Mouse (Mus musculus) spleen, adult 18-20 months (tissue): Measurements from ENCODE around the gene Sema7a.

Source experiments
- DNase-seq, 2 experiments: peaks; one replicate each; pipeline ENCODE4 v3.0.0; 2022; ENCODE audit warnings: mixed read lengths in 2 of 2

Gene Sema7a

DNA sequence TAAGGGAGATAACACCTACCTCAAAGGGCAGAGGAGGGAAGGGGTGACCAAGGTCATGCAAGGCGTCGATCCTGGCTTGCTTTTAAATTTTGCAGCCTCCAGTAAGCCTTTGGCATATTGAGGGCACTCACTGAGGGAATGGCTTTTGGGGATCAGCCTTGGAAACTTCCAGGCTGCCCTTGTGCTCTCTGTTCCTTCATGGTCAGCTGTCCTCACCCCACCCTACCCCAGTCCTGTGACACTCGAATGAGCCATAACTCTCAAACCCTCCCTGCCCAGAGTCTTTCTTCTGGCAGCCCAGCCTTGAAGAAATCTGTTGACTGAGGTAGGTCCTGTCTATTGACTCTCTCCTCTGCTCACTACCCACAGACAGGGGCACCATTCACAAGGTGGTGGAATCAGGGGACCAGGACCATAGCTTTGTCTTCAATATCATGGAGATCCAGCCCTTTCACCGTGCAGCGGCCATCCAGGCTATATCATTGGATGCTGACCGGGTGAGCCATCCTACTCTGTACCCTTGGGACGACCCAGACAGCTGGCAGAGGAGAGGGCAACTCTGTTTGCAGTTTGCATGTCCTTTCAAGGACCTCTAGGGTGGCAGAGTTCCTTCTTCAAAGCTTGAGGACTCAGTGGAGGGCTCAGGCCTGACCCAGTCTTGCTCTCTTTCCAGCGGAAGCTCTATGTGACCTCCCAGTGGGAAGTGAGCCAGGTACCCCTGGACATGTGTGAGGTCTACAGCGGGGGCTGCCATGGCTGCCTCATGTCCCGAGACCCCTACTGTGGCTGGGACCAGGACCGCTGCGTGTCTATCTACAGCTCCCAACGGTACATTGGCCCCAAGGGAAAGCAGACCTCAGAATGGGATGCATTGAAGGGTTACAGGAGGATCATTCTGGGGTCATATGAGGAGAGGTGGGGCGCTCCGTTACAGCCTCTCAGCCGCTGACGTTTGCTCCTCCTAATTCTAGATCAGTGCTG, 20.3 kb downstream of the Sema7a start:
- DNase-seq = no peak

DNA sequence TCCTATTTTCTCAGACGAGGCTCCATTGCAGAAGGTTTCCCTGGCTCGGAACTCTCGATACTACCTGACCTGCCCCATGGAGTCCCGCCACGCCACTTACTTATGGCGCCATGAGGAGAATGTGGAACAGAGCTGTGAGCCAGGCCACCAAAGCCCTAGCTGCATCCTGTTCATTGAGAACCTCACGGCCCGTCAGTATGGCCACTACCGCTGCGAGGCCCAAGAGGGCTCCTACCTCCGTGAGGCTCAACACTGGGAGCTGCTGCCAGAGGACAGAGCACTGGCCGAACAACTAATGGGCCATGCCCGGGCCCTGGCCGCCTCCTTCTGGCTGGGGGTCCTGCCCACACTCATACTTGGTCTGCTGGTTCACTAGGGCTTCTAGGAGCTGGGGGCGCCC, 21.3 kb downstream of the Sema7a start:
- DNase-seq = no peak

DNA sequence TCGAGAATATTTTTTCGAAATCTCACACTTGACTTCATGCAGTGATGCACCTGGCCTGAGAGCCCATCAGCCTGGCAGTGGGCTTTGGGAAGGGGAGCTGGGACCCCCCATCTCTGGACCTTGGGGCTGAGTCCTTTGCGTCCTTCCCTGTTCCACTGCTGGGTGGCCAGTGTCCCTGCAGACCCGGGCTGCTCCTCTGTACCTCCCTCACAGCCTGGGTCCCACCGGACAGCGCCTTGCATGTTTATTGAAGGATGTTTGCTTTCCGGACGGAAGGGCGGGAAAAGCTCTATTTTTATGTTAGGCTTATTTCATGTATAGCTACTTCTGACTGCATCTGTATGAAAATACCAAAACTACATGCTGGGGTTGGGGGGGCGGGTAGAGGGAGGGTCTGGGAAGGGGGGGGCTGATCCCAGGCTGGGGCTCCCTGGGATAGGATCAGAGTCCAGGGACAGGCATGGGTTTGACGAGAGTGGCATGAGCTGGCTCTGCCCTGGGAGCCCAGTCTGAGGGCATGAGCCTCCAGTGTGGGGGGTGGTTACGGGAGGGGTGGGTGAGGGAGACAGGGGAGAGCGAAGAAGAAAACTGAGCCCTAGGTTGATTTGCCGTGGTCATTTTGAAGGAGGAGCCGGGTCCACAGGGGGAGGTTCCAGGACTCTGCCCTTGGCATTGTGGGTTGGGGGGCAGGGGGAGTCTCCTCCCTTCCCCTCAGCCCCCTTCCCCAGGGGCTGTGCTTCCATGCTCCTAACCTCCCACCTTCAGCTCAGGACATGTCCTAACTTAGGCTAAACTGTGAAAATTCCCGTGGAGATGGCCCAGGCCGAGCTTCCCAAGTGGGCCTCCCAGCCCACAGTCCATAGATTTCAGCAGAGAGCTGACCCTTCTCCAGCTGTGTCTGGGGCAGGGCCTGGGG, 22.2 kb downstream of the Sema7a start:
- DNase-seq = no peak

DNA sequence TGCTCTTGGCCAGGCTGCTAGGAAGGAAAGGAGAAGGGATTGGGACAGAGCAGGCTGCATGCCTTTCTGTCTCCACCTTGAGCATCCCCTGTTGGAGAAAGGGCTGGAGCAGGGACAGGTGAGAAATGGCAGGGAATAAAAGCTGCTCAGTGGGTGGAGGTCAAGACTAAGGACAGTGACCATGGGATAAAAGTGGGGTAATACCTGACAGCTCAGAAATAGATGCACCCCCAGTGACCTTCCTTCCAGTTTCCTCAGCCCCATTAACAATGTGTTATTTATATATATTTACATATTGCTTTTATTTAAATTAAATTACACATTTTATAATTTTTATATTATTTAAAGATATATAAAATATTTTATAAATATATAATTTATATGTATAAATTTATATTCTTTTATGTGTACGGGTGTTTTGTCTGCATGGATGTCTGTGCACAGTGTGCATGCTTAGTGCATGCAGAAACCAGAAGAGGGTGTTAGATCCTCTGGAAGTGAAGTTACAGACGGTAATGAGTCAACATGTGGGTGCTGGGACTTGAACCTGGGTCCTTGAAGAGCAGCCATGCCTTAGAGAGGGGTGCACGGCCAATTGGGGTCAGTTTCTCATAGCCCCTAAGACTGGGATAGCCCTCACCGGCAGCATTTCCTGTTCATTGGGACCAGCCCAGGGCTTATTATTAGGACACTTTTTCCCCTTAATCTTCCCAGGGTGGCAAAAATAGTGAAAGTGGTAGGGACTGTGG, 23.5 kb downstream of the Sema7a start:
- no peak for DNase-seq

DNA sequence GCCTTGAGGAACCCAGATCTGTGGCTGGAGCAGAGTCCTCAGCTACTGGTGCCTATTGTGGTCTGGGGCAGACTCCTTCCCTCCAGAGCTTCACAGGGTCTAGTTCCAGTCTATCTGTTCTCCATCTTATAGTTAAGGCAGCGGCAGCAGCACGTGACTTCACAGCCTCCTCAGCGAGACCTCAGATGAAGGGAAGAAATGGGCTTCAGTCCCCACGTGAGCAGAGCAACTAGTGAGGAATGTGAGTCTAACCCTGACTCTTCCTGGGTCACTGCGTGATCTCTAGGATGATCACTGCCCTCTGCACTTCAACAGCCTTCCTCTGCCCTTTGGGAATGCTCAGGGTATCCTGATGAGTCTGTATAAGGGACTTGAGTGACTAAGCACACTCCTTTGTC, 24.1 kb downstream of the Sema7a start:
- no peak for DNase-seq

DNA sequence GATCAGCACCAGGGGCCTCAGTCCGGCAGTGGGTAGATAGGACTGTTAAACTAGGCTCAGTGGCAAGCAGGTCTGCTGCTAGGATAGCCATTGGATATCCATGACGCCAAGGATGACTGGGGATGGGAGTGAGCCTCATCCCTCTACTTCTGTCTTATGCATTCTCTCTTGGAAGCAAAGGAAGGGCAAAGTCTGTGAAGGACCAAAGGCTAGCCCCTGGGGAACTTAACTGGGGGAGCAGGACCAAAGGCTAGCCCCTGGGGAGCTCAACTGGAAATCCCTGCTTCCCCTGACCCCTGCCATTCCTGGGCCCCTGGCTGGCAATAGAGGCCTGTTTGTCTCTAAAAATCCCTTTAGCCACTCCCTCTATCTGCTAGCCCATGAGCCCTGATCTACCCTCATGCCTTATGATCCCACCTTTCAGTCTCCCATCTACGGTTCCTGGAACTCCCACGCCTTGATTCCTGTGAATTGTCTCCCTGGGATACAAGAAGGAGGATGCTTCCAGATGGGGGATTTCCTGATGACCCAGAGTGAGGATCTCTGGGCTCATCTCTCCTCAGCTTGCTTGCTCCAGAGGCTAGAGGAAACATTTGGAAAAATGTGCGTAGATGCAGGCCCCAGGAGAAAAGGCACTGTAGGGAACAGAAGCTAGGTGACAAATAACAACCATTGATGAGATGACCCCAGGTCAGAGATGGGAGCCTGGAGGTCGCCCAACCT, 24.8 kb downstream of the Sema7a start:
- no peak for DNase-seq

DNA sequence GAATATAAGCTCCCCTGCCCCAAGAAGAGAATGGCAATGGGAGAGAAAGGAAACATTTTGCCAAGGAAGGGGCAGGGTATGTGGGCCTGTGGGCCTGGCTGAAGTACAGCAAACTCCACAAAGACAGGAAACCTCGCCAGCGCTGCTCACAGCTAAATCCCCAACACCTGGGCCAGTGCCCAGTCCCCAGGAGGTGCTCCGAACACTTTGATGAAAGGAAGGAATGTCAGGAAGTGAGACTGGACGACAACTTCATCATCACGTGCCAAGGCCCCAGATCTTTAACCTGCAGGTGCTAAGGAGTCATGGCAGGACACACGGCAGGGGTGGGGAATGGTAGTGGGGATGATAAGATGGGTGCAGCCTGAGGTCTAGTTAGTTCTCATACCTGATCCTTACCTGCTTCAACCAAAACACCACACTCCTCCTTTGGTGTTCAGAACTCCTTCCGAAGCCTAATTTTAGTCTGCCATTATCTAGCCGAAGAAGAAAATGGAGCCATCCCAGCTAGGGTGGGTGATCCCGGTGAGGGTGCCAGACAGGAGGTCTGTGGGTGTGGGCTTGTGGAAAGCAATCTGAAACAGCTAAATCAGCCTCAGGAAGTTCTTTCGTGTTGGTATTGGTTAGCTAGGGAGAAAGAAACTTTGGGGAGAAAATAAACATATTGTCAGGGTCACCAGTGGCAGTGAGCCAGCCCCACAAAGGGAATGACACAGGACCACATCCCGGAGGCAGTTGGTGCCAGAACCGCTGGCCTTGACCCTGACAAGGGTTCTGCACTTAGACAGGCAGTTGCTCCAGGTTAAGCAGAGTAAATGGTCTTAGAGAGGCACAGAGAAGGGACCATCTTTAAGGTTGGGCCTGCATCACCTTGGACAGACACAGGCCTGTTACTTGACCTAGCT, 25.6 kb downstream of the Sema7a start:
- DNase-seq = no peak

DNA sequence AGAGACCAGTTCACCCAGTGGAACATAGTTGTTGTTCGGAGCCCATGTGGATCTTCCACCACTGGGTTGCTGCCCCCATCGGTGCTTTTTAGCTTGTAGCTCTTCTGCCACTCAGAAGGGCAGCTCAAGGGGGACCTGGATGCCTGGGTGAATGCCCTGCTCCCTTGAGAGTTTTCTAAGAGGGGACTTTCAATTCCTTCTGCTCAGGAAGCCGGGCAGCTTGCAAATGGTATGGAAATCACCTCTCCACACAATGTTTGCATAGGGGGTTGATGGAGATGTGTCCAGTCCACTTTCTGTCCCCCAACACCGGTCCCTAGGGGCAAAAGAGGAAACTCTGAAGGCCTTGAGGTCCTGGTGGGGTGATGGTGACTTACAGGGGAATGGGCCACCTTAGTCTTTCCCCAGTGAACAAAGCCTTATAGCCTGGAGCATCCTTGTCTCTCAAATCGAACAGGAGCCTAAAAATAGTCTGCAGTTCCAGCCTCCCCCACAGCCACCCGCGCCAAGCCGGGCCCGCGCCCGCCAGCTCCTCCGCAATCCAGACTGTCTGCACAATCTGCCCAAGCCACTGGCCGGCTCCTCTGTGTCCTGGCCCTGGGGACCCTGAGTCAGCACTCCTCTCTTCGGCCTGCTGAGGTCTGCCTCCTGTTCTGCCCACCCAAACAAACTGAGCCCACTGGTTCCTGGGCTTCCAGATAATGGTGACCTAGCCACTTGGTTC, 27.5 kb downstream of the Sema7a start:
- DNase-seq = peak; percentile 31 to 34

DNA sequence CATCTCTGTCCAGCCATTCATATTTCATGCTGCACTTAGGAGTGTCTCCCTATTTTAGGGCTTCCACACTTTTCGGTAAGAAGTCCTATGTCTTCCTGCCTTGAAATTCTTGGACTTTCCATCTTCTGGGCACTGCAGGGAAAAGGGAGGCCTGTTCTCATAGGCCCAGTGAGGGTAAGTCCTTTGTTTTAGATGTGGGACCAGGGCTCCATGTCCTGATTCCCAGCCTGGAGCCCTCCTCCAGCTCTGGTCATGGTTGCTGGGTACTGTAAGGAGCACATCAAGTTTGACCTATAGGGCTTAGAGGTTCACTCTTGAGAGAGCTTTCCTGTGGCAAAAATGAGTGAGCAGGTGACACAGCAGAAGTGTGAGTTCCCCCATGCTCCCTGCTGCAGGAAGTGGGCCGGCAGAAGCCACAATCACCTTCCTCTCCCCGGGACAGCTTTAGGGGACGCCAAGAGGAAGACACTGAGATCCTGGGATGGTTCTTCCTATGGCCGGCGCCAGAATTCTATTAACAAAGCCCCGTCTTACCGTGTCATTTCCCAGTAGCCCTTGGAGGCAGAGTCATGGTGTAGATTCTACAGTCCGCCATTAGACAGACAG, 28.4 kb downstream of the Sema7a start:
- peak; percentile 33 to 37 for DNase-seq

DNA sequence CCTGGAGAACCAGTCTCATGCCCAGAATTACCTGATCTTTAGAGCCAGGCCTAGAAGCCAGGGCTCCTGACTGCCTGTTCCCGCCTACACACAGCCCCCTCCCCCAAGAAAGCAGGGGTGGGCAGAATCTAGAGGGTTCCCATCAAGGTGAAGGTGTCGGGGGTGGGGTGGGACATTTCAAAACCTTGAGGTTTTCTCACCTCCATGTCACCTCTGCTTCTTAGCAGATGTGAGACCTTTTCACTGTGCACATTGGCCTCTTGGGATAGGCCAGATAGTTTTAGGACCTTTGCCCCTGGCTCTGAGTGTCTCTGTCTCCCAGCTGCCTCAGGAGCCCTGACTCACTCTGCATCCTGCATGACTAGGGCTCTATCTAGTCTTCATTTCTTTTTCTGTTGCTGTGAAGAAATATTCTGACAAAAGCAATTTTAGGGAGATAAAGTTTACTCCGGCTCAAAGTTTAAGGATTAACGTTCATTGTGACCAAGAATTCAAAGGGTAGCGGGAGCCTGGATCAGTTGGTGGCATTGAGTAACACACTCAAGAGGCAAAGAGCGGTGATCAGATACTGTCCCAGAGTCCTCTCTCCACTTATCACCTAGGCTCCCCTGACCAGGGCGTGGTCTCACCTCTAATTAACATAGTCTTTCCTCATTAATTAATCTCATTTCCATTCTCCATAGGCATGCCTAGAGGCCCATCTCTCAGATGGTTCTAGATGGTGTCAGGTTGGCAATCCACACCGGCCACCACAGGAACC, 29.1 kb downstream of the Sema7a start:
- DNase-seq = no peak

DNA sequence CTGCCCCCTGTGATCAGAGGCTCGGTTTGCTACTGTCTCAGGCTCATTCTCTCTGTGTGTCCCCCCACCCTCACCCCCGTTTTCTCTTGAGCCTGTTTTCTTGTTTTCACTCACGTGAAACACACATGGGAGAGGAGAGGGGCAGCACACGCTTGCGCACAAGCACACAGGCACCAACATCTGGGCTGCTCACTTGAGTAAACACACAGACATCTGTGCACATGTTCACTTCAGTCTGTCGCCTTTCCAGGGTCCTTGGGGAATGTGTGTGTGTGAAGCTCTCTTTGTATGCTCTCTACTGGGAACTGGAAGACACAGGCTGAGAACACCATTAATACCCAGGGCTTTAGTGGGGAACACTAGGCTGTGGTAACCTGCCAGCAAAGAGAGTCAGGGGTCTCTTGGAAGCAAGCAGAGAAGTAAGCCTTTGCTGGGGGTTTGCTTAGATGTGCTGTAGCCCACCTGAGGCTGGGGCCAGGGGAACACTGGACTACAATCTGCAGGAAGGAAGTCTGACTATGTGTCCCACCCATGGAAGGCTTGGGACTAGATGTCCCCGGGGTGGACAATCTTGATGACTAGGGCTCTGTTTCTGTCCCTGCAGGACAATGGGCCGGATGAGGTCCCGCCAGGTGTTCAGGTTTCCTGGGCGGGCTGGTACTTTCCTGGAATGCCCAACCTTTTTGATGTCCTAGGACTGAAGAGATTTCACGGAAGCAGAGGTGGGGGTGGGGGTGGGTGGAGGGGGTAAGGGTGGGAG, 30.0 kb downstream of the Sema7a start:
- no peak for DNase-seq

DNA sequence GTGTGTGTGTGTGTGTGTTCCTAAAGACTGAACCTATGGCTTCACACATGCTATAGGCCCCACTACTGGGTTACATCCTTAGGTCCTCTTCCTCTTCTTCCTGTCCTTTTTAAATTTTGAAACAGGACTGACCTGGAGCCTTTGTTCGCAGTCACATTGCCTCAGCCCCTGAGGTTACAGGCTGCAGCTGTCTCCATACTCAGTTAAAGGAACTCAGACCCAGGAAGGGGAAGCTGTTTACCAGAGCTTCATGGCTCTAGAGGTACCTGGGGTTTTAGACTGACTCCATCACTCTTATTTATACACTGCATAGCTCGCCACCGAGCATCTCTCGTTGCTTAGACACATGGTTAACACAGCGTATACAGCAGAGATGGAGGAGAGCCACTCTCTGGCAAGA, 31.5 kb downstream of the Sema7a start:
- DNase-seq = no peak

DNA sequence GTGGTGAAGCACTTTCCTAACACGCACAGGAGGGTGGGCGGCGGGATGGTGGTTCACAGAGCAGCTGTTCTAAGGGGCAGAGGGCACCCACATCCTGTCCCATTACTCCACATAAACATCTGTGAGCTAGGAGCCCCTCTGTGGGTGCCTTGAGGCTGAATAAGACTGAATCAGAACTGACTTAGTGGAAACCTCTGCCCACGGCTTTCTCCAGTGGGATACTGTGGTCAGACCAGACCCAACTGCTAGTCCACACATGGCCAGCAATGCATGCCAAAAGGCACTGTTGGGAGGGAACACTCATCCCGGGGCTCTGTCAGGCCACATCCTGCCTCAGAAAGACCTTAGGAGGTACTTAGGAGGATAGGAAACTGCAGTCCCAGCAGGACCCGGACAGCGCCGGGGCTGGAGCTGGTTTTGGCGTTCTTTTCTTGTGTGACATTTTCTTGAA, 32.3 kb downstream of the Sema7a start:
- DNase-seq = peak; percentile 31 to 40

DNA sequence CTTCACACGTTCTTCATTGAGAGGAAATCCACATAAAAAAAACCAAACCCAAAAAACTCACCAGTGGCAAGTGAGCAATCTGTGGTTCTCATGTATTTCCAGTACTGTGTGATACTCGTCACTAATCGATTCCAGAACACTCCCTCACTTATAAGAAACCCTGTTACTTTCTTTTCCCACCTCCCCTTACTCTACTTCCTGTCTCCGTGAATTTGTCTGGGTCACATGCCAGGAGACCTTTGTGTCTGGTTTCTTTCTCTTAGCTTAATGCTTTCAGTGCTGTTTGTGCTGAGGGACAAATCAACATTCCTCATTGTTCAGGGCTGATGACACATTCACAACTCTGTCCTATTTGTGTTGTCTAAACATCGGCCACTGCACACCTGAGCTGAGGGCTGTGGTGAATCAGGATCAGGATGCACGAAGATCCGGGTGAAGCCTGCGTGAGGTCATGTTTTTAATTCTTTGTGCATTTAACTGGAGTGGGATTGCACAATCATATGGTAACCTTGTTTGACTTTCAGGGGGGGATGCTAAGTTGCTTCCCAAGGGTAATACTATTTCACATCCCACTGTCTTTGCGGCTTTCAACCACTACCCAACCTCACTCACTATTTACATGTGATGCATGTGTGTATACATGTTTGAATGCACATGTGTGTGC, 33.0 kb downstream of the Sema7a start:
- no peak for DNase-seq

DNA sequence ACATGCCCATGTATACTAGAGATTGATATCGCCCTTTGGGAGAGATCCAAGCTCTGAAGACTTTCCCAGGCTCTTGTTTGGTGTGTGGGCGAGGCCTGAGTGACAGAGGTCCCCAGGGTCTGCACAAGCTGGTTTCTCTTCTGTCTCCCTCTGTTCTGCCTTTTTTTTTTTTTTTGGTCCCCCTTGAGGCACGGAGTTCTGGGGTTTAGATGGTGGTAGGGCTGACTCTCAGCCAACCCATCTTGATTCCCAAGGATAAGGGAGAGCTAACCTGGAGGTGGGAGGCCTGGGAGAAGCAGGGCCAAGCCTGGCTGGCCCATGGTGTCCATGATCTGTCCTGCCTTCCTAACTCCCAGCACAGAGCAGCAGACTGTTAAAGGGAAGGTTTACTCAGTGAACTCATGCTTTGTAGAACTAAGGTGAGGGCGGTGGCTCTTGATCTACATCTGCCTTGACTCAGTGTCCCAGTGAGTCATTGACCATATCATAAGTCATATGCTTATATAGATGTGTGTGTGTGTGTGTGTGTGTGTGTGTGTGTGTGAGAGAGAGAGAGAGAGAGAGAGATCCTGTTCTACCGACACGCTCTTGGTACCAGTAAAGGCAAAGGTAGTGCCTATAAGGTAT, 33.6 kb downstream of the Sema7a start:
- no peak for DNase-seq

DNA sequence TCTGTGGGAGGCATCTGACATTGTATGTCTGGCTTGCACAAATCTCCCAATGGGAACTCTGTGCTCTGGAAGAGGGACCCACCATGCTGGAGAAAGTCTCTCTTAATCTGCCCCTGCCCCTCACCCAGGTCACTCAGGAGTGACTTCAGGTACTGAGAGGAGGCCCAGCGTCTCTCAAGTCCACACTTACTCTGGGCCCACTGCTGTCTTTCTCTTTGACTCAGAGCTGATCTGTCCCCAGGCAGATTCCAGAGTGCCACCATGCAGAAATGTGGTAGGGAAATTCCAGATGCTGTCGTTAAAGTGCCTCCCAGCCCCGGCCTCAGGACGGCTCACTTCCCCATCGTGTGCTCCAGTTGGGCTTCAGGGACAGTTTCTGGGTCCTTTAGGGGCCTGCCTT, 34.3 kb downstream of the Sema7a start:
- DNase-seq = no peak

DNA sequence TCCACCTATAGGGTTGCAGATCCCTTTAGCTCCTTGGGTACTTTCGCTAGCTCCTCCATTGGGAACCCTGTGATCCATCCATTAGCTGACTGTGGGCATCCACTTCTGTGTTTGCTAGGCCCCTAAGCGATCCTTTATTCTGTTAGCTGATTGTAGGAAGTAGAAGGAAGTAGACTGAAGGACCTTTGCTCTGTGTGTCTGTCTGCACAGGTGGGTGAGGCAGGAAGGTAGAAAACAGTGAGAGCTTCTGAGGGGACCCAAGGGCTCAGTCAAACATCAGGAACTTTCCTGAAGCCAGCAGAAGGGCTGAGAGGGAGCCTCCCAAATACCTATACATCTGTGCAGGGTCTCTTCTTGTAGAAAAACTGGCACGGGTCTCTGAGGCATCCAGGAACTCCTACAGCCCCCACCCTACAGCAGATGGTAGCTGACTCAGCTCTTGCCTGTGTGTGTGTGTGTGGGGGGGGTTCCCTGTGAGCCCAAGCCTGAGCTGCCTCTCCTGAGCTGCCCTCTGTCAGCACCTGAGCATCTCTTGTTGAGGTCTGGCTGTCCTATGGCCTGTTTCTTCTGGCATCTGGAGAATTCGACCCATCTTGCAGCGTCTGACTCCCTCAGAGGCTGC, 35.4 kb downstream of the Sema7a start:
- DNase-seq = no peak
